Mouse (Mus musculus): ENCODE data around the gene Diras1.

- TF ChIP-seq GATA1 (IDR thresholded peaks at IDR 0.05; ENCODE audit: borderline replicate concordance, low read length), result no peak
- no peak for TF ChIP-seq FLI1 (IDR thresholded peaks at IDR 0.05; ENCODE audit: low read length)
Measured at GRCm38 (mm10) chr10:80995091-80995632, 30.3 kb downstream of the Diras1 start.
